Mouse (Mus musculus): ENCODE measurements around the gene Rac1. TPM values are rescaled to one million over a fixed set of nuclear protein-coding genes. Genes with fewer than 3 reads are reported as not detected.

The Rac1 gene
- polyA plus RNA-seq, 1 experiment from 2014 or later = 475 TPM

GRCm38 (mm10) chr5:143476013-143476412 lies 51.8 kb downstream of the Rac1 start:
- H3K27me3 ChIP-seq (replicated peaks; ENCODE audit: control insufficient read depth, insufficient read depth, low read length) = no peaks in the 10 kb centered on the region
- H3K4me2 ChIP-seq (ENCODE audit: low read length) = no peak overlapping the region
- no peaks in the 10 kb centered on the region for H3K4me1 ChIP-seq (replicated peaks; ENCODE audit: control insufficient read depth, insufficient read depth, low read length)
- H3K27ac ChIP-seq (ENCODE audit: low read depth) = no peak overlapping the region
- H3K9me3 ChIP-seq (ENCODE audit: control insufficient read depth, low read length) = no peaks in the 10 kb centered on the region
- no peak for DNase-seq (ENCODE audit: low spot score)
- 96% methylated on average over 6 of the region's 6 CpGs for WGBS
- no peak overlapping the region for H3K9ac ChIP-seq (ENCODE audit: low read length)
- ATAC-seq (replicated peaks; ENCODE audit: low FRiP score, low TSS enrichment, low read depth) = no peak
- no peak overlapping the region for H3K4me3 ChIP-seq (ENCODE audit: low read depth, low read length)
- peaks cover 45% of the 10 kb centered on the region for H3K36me3 ChIP-seq (ENCODE audit: control insufficient read depth, insufficient read depth, low read length)

- ATAC-seq (replicated peaks; ENCODE audit: low FRiP score, low TSS enrichment, low read depth) = no peak
- Histone ChIP-seq H3K4me1 (replicated peaks; ENCODE audit: control insufficient read depth, insufficient read depth, low read length) (no peaks in the 10 kb centered on the region; the same call in 1 of the 2 replicates), H3K4me2 (ENCODE audit: low read length) (no peak overlapping the region), H3K27me3 (replicated peaks; ENCODE audit: control insufficient read depth, insufficient read depth, low read length) (no peaks in the 10 kb centered on the region), H3K9me3 (ENCODE audit: control insufficient read depth, low read length) (no peaks in the 10 kb centered on the region), H3K9ac (ENCODE audit: low read length) (no peak overlapping the region), H3K36me3 (ENCODE audit: control insufficient read depth, insufficient read depth, low read length) (peaks cover 45% of the 10 kb centered on the region), H3K4me3 (ENCODE audit: low read depth, low read length) (no peak overlapping the region), H3K27ac (ENCODE audit: low read depth) (no peak overlapping the region)
- WGBS = 91% methylated on average over 20 of the region's 20 CpGs
- DNase-seq (ENCODE audit: low spot score) = no peak
Measured at GRCm38 (mm10) chr5:143475153-143475844, 52.5 kb downstream of the Rac1 start.

- WGBS = 93% methylated on average over 9 of the region's 9 CpGs
- H3K9ac ChIP-seq (ENCODE audit: low read length) = no peak overlapping the region
Measured at GRCm38 (mm10) chr5:143471953-143472618, 55.8 kb downstream of the Rac1 start.

GRCm38 (mm10) chr5:143471165-143471546 lies 56.7 kb downstream of the Rac1 start:
- Histone ChIP-seq H3K9ac (ENCODE audit: low read length) (no peak overlapping the region), H3K4me1 (replicated peaks; ENCODE audit: control insufficient read depth, insufficient read depth, low read length) (no peaks in the 10 kb centered on the region; the same call in 1 of the 2 replicates), H3K27me3 (replicated peaks; ENCODE audit: control insufficient read depth, insufficient read depth, low read length) (no peaks in the 10 kb centered on the region), H3K27ac (ENCODE audit: low read depth) (peak overlapping the region; percentile 60; the same call in 1 of the 2 replicates), H3K4me3 (ENCODE audit: low read depth, low read length) (no peak overlapping the region), H3K4me2 (ENCODE audit: low read length) (no peak overlapping the region), H3K36me3 (ENCODE audit: control insufficient read depth, insufficient read depth, low read length) (peaks cover 24% of the 10 kb centered on the region; the same call in 1 of the 2 replicates), H3K9me3 (ENCODE audit: control insufficient read depth, low read length) (no peaks in the 10 kb centered on the region)
- 86% methylated on average over 3 of the region's 3 CpGs for WGBS
- ATAC-seq (replicated peaks; ENCODE audit: low FRiP score, low TSS enrichment, low read depth) (no peak; the same call in 1 of the 2 replicates), DNase-seq (ENCODE audit: low spot score) (no peak)

More at GRCm38 (mm10) chr5:143471953-143472618, 55.8 kb downstream of the Rac1 start:
- Histone ChIP-seq H3K4me2 (ENCODE audit: low read length) (no peak overlapping the region), H3K27me3 (replicated peaks; ENCODE audit: control insufficient read depth, insufficient read depth, low read length) (no peaks in the 10 kb centered on the region), H3K27ac (ENCODE audit: low read depth) (no peak overlapping the region), H3K4me3 (ENCODE audit: low read depth, low read length) (no peak overlapping the region), H3K9me3 (ENCODE audit: control insufficient read depth, low read length) (no peaks in the 10 kb centered on the region), H3K36me3 (ENCODE audit: control insufficient read depth, insufficient read depth, low read length) (peaks cover 30% of the 10 kb centered on the region; the same call in 1 of the 2 replicates), H3K4me1 (replicated peaks; ENCODE audit: control insufficient read depth, insufficient read depth, low read length) (no peaks in the 10 kb centered on the region; the same call in 1 of the 2 replicates)
- DNase-seq (ENCODE audit: low spot score) (no peak), ATAC-seq (replicated peaks; ENCODE audit: low FRiP score, low TSS enrichment, low read depth) (no peak)

- H3K4me3 ChIP-seq (ENCODE audit: low read depth, low read length) = no peak overlapping the region
- DNase-seq (ENCODE audit: low spot score) (no peak), ATAC-seq (replicated peaks; ENCODE audit: low FRiP score, low TSS enrichment, low read depth) (no peak)
- peaks cover 21% of the 10 kb centered on the region; the same call in 1 of the 2 replicates for H3K36me3 ChIP-seq (ENCODE audit: control insufficient read depth, insufficient read depth, low read length)
- peaks cover 3% of the 10 kb centered on the region for H3K4me1 ChIP-seq (replicated peaks; ENCODE audit: control insufficient read depth, insufficient read depth, low read length)
- H3K27me3 ChIP-seq (replicated peaks; ENCODE audit: control insufficient read depth, insufficient read depth, low read length) = no peaks in the 10 kb centered on the region
- no peaks in the 10 kb centered on the region for H3K9me3 ChIP-seq (ENCODE audit: control insufficient read depth, low read length)
- no peak overlapping the region for H3K9ac ChIP-seq (ENCODE audit: low read length)
- WGBS = 70% methylated on average over 15 of the region's 15 CpGs
- peak overlapping the region; percentile 60 for H3K27ac ChIP-seq (ENCODE audit: low read depth)
- no peak overlapping the region for H3K4me2 ChIP-seq (ENCODE audit: low read length)
Measured at GRCm38 (mm10) chr5:143470421-143471164, 57.2 kb downstream of the Rac1 start.

- H3K9ac ChIP-seq (ENCODE audit: low read length) = no peak overlapping the region
- H3K36me3 ChIP-seq (ENCODE audit: control insufficient read depth, insufficient read depth, low read length) = peaks cover 13% of the 10 kb centered on the region; the same call in 1 of the 2 replicates
- DNase-seq (ENCODE audit: low spot score) (no peak), ATAC-seq (replicated peaks; ENCODE audit: low FRiP score, low TSS enrichment, low read depth) (no peak)
- H3K27ac ChIP-seq (ENCODE audit: low read depth) = no peak overlapping the region
- H3K4me2 ChIP-seq (ENCODE audit: low read length) = no peak overlapping the region
- no peaks in the 10 kb centered on the region for H3K9me3 ChIP-seq (ENCODE audit: control insufficient read depth, low read length)
- 91% methylated on average over 8 of the region's 8 CpGs for WGBS
- H3K27me3 ChIP-seq (replicated peaks; ENCODE audit: control insufficient read depth, insufficient read depth, low read length) = no peaks in the 10 kb centered on the region
- no peak overlapping the region for H3K4me3 ChIP-seq (ENCODE audit: low read depth, low read length)
- H3K4me1 ChIP-seq (replicated peaks; ENCODE audit: control insufficient read depth, insufficient read depth, low read length) = peaks cover 8% of the 10 kb centered on the region
Measured at GRCm38 (mm10) chr5:143469628-143470027, 58.2 kb downstream of the Rac1 start.

- no peaks in the 10 kb centered on the region for H3K9me3 ChIP-seq (ENCODE audit: control insufficient read depth, low read length)
- ATAC-seq (replicated peaks; ENCODE audit: low FRiP score, low TSS enrichment, low read depth) = no peak
- no peak overlapping the region for H3K4me3 ChIP-seq (ENCODE audit: low read depth, low read length)
- peaks cover 2% of the 10 kb centered on the region; the same call in 1 of the 2 replicates for H3K36me3 ChIP-seq (ENCODE audit: control insufficient read depth, insufficient read depth, low read length)
- no peak for DNase-seq (ENCODE audit: low spot score)
- H3K27ac ChIP-seq (ENCODE audit: low read depth) = no peak overlapping the region
- no peak overlapping the region for H3K4me2 ChIP-seq (ENCODE audit: low read length)
- H3K9ac ChIP-seq (ENCODE audit: low read length) = no peak overlapping the region
- H3K4me1 ChIP-seq (replicated peaks; ENCODE audit: control insufficient read depth, insufficient read depth, low read length) = peaks cover 12% of the 10 kb centered on the region
- 89% methylated on average over 6 of the region's 6 CpGs for WGBS
- H3K27me3 ChIP-seq (replicated peaks; ENCODE audit: control insufficient read depth, insufficient read depth, low read length) = no peaks in the 10 kb centered on the region
Measured at GRCm38 (mm10) chr5:143467931-143468330, 59.9 kb downstream of the Rac1 start.

GRCm38 (mm10) chr5:143466891-143467669 lies 60.8 kb downstream of the Rac1 start:
- Histone ChIP-seq H3K27ac (ENCODE audit: low read depth) (no peak overlapping the region), H3K36me3 (ENCODE audit: control insufficient read depth, insufficient read depth, low read length) (no peaks in the 10 kb centered on the region), H3K27me3 (replicated peaks; ENCODE audit: control insufficient read depth, insufficient read depth, low read length) (no peaks in the 10 kb centered on the region), H3K9ac (ENCODE audit: low read length) (no peak overlapping the region), H3K4me1 (replicated peaks; ENCODE audit: control insufficient read depth, insufficient read depth, low read length) (peaks cover 12% of the 10 kb centered on the region), H3K4me3 (ENCODE audit: low read depth, low read length) (no peak overlapping the region), H3K9me3 (ENCODE audit: control insufficient read depth, low read length) (no peaks in the 10 kb centered on the region), H3K4me2 (ENCODE audit: low read length) (no peak overlapping the region)
- ATAC-seq (replicated peaks; ENCODE audit: low FRiP score, low TSS enrichment, low read depth) (no peak), DNase-seq (ENCODE audit: low spot score) (no peak)
- 87% methylated on average over 23 of the region's 23 CpGs for WGBS
